Mouse (Mus musculus) left cerebral cortex, adult 2 months (tissue): Measurements from ENCODE around the gene Syne1. TPM values are rescaled to one million over a fixed set of nuclear protein-coding genes. Genes with fewer than 3 reads are reported as not detected.

ENCODE experiments used
- DNase-seq, 2 experiments: peaks; one replicate each; pipeline ENCODE4 v3.0.0; 2021 to 2022; ENCODE audit warnings: low spot score in 2 of 2, mixed read lengths in 1 of 2; ENCODE audit errors: extremely low spot score in 1 of 2
- H3K27ac ChIP-seq: fragments of 200-600 bp; 2 replicates; pipeline ENCODE4 v1.8.1; 2022
- H3K4me3 ChIP-seq: fragments of 200-600 bp; 2 replicates; pipeline ENCODE4 v1.8.1; 2022
- CTCF ChIP-seq: fragments of 200-600 bp; IDR thresholded peaks from 2 replicates; pipeline ENCODE4 v1.8.1; 2022; ENCODE audit warnings: antibody characterized with exemption, mild to moderate bottlenecking, moderate library complexity
- intact Hi-C: fragments of 180-260 bp; cut with DNase I; formaldehyde crosslinking; loops from one replicate; pipeline ENCODE4 v1.15.1; 2025
- total RNA-seq, 2 experiments: library from RNA; stranded (reverse); gene quantifications; 2 replicates each; pipeline ENCODE4 v1.2.3; 2021

Syne1 gene
- total RNA-seq, 2 experiments from 2014 or later, result 430 to 445 TPM

DNA sequence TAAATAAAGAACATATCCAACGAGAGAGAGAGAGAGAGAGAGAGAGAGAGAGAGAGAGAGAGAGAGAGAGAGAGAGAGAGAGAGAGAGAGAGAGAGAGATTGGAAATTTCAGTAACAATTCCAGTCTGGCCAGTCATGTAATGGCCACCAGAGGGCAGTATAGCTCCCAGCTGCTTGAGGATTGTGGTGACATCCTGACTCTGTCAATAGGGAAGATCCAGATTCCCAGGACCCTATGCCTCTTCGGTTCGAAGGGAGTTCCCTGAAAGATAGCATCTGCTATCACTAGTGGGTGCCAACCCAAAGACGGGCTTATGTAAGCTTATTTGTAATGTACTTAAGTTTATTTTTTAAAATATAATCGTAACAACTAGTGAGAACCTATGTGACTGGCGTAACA, 71.2 kb downstream of the Syne1 start:
- intact Hi-C loops, result loop anchor here (2.0 kb wide), 1 partner anchor 71 kb away; the partner anchor contains the start of gene Syne1
- peak; percentile 68 for TF ChIP-seq CTCF
- Histone ChIP-seq H3K4me3 (no peak overlapping the region), H3K27ac (no peak overlapping the region)
- DNase-seq, result peak; percentile 40 to 52

DNA sequence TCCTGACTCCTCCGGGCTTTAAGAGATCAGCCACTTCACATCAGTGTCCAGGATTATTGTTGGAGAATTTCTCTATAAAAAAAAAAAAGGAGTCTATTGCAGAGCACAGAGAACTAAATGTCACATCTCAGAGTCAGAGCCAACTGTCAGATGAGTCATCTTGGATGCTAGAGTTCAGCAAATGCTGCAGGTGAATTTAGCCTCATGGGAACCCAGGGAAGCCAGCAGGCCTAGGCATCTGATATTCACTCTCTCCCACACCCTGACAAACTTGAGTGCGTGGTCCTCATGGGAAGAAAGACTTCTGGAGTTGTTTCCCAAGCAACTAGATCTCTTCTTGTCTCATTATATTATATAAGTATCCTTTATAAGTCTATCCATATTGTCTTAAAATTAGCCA, 82.6 kb downstream of the Syne1 start:
- DNase-seq, result peak in 1 of 2 experiments; percentile 22
- Histone ChIP-seq H3K27ac (no peak overlapping the region), H3K4me3 (no peak overlapping the region)
- intact Hi-C loops, result no loop called here
- TF ChIP-seq CTCF, result no peak

DNA sequence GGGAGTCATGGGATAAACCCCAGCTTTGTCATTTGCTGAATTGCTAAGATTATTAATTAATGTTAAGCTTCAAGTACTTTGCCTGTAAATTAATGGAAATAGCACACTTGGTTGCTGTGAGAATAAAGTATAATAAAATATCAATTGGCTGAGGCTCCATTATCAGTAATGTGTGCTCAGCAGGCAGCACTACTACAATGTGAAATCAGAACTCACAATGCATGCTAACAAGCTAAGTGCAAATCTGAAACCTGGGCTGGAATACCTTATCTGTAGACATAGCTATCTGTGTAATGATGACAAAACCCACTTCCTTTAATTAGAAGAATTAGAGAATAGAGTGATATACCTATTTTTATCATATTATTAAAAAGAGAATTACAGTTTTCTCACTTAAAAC, 97.5 kb downstream of the Syne1 start:
- intact Hi-C loops, result no loop called here
- no peak overlapping the region for H3K4me3 ChIP-seq
- no peak overlapping the region for H3K27ac ChIP-seq
- no peak for DNase-seq
- TF ChIP-seq CTCF, result no peak

DNA sequence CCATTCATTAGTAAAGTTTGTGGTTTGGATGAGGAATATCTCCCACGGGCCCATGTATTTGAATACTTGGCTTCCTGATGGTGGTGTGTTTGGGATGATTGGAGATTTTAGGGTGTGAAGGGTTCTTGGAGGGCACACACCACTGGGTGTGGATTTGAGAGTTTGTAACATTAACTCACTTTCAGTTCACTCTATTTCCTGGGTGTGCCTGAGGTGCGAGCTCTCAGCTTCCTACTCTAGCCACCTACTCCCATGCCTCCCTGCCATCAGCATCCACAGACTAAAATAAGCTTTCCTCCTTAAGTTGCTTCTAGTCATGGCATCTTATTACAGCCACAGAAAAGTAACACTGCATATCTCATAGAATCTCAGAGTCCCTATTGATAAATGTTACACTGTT, 101.3 kb downstream of the Syne1 start:
- intact Hi-C loops, result loop anchor here (2.0 kb wide), 1 partner anchor 71 kb away; no protein-coding TSS in a partner anchor
- peak; percentile 11 to 18 for DNase-seq
- TF ChIP-seq CTCF, result no peak
- H3K4me3 ChIP-seq, result no peak overlapping the region
- H3K27ac ChIP-seq, result no peak overlapping the region

DNA sequence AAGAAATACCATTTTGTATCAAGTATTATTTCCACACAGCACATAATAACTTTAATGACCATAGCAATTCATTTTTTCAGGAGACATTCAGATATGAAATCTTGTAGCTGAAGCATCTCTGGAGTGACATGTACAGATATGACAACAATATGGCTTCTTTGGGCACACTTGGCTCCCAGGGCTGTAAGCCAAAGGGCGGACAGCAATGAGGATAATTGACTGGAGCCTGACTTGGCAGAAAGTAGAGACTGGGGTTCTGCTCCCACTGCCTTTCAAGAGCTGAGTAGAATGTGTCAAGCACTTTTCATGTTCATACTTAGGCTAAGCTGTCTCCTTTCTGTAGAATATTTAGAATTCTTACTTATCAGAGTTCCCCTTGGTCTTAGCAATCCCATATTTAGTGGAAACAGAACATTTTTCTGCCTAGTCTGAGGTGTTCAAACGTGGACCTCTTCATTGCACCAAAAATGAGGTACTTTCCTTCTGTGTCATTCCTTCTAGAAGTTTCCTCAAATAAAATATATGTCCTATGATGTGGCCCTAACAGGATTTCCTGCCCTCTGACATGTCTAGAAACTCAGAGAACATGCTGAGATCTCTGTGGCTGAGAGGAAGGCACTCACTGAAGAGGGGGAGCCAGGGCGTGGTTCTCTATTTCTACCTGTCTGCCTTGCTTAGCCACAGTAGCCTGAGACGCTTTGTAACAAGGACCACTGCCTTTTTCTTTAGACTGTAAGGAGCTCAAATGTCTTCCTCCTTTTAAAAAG, 103.1 kb downstream of the Syne1 start:
- no peak for TF ChIP-seq CTCF
- no peak overlapping the region for H3K27ac ChIP-seq
- H3K4me3 ChIP-seq, result no peak overlapping the region
- intact Hi-C loops, result loop anchor here (2.0 kb wide), 1 partner anchor 69 kb away; no protein-coding TSS in a partner anchor
- no peak for DNase-seq

DNA sequence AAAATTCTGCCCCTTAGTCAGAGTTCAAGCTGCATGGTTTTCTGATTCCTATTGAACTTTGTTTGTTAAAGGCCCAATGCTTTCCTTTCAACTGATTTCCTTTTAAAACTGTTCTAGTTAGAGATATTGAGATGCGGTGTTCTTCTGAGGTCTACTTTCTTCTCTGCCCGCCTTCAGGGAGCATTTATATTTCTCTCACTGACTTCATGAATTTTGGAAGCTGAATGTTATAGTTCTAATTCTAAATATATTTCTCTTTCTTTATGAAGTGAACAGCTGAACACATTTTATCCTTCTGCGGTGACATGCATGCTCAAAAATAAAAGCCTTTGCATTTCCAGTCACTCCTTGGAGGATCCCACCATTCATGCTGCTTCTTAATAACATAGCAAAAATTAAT, 106.0 kb downstream of the Syne1 start:
- intact Hi-C loops, result no loop called here
- no peak for DNase-seq
- TF ChIP-seq CTCF, result no peak
- Histone ChIP-seq H3K27ac (no peak overlapping the region; the same call in 1 of the 2 replicates), H3K4me3 (no peak overlapping the region)

DNA sequence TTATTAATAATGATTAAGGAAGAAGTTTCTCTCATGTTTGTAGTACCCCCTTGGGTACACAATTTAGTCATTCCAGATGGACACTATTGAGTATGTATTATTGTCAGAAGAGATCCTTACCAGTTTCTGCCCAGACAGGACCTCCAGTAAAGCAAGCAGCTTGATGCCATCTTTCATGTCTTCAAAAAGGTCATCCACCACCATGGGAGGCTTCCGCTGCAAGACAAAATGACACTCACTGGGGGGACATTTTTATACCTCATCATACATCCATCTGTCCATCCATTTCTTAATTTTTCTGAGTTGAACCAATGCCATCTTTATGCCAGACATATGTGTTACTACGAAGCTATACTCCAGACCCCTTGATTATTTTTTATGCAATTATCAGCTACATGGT, 108.3 kb downstream of the Syne1 start:
- no peak for TF ChIP-seq CTCF
- no peak for DNase-seq
- Histone ChIP-seq H3K27ac (no peak overlapping the region), H3K4me3 (no peak overlapping the region)
- intact Hi-C loops, result no loop called here

DNA sequence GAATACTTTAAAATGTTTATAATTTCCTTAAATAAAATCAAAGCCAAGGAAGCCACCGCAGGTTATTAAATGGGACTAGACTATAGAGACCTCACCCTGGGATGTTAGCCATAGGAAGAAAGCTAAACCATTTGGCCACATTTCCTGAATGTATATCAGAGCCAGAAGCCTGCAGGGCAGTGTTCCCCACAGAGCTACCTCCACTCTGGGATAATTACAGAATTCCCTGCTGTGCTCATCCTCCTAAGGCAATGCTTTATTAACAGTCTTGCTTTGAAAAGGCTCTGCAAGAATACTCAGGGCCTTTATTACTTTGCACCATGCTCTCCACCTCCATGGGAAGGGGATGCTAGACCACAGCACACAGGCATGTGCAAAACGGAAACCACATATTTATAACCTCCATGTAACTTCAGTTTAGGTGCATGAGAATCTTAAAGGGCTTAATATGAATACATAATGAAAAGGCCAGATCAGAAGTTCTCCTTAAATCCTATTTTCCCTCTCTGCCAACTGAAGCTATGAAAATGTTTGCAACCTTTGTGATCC, 111.4 kb downstream of the Syne1 start:
- intact Hi-C loops, result no loop called here
- no peak for TF ChIP-seq CTCF
- no peak for DNase-seq

DNA sequence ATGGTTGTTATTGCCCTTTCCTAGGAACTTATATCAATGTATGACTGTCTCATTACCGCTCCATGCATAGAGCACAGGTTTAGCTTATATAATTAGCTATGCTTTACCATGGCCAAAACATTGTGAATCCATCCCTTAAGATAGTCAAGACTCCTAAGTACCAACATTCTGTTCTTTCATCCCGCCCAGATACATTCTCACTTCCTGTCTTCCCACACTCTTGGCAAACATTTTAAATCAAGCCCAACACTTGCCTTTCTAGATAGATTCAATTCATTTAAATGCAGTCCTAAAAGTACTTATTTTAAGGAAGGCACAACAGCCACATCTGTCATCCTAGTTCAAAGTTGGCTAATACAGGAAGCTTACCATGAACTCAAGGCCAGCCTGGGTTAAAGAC, 113.5 kb downstream of the Syne1 start:
- intact Hi-C loops, result no loop called here
- Histone ChIP-seq H3K4me3 (no peak overlapping the region), H3K27ac (no peak overlapping the region; the same call in 1 of the 2 replicates)
- no peak for TF ChIP-seq CTCF
- DNase-seq, result no peak

More for the DNA sequence above, 111.4 kb downstream of the Syne1 start:
- no peak overlapping the region for H3K27ac ChIP-seq
- H3K4me3 ChIP-seq, result no peak overlapping the region

DNA sequence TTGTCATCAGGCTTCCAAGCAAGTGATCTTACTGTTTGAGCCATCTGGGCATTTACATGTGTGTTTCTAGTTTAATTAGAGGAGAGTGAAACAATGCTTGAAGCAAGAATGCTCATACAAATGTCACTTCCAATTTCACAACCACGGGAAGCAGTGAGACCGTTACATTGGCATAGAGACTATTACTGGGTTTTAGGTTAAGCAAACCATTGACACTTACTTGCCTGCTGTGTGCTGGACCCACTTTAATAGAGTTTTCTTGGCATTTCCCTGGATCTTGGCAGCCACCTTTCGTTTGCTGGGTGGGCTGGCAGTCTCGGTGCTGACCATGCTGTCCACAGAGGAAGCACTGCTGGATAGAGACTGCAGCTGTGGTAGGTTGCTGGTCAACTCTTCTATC, 127.3 kb downstream of the Syne1 start:
- intact Hi-C loops, result no loop called here
- no peak overlapping the region for H3K4me3 ChIP-seq
- H3K27ac ChIP-seq, result no peak overlapping the region
- no peak for TF ChIP-seq CTCF
- no peak for DNase-seq

DNA sequence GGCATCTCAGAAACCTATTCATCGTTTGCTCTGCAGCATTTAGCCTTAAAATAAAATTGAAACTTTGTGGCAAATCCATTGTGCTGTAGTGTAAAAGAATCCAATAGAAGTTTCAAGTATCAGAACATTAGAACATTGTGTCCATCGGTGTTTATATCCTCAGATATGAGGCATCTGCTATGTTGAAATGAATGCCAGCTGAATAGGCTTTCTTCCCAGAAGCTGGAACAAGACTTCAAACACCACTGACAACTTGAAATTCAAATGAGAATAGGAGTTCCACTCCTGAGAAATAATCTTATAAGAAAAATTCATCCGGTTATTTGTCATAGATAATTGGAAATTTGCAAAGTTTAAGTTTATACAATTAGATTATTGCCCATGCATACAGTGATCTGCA, 135.6 kb downstream of the Syne1 start:
- H3K4me3 ChIP-seq, result no peak overlapping the region
- TF ChIP-seq CTCF, result no peak
- intact Hi-C loops, result no loop called here
- H3K27ac ChIP-seq, result no peak overlapping the region
- DNase-seq, result no peak

DNA sequence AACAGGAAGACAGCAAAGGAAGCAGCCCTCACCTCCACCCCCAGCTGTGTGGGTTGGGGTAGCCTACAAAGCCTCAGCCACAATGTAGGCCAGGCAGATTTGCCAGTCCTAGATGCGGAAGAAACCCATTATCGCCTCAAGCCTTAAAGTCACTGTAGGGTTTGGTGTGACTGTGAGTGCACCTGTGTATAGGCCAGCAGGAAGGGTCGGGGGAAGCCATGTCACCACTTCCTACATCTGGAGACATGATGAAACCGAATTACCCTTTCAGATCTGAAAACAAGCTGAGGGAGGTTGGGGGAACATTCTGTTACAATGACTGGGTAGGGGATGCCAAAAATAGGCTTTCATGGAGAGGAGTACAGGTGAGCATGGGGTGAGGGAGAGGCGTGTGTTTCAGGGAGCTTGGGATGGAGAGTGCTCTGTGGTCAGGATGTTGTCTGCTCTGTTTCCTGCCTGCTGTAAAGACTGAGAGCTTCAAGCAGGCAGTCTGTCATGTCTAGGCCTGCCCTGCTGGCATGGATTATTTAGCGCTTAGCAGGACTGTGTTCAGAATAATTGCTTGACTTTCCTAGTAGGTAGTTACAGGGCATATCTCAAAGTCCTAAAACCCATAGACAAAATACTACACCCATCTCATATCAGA, 167.0 kb downstream of the Syne1 start:
- no peak for DNase-seq
- intact Hi-C loops, result no loop called here
- Histone ChIP-seq H3K27ac (no peak overlapping the region), H3K4me3 (no peak overlapping the region)
- no peak for TF ChIP-seq CTCF
